Mouse (Mus musculus) liver, embryonic 16.5 days (tissue): ENCODE measurements around the gene Fbxo24. TPM values are rescaled to one million over a fixed set of nuclear protein-coding genes. Genes with fewer than 3 reads are reported as not detected.
"Not testable (repeated sequence)": the region's sequence is repeated elsewhere in the genome, so short reads cannot be mapped to it uniquely, and the experiment has no call there.

Experiments used
- ATAC-seq: fragments of 200-750 bp; cut with Nextera tagmentation; 2 replicates; pipeline ENCODE4 v1.8.0; 2017; ENCODE audit warnings: low read depth, mild to moderate bottlenecking, moderate number of reproducible peaks, moderate library complexity
- H3K27ac ChIP-seq: fragments of 300-500 bp; sonication (generic); 2 replicates; pipeline ENCODE4 v1.5.1; 2014; ENCODE audit warnings: mild to moderate bottlenecking, low read length
- H3K27me3 ChIP-seq: fragments of 300-500 bp; sonication (generic); 2 replicates; pipeline ENCODE4 v1.6.1; 2014; ENCODE audit warnings: low read depth, low read length, mixed read lengths; ENCODE audit not compliant: control insufficient read depth, insufficient read depth
- H3K36me3 ChIP-seq: fragments of 300-500 bp; sonication (generic); 2 replicates; pipeline ENCODE4 v1.6.1; 2014; ENCODE audit warnings: mild to moderate bottlenecking; ENCODE audit not compliant: control insufficient read depth, insufficient read depth
- H3K4me1 ChIP-seq: fragments of 300-500 bp; sonication (generic); 2 replicates; pipeline ENCODE4 v1.6.1; 2014; ENCODE audit warnings: low read depth, low read length, mixed read lengths; ENCODE audit not compliant: control insufficient read depth
- H3K4me2 ChIP-seq: fragments of 300-500 bp; sonication (generic); 2 replicates; pipeline ENCODE4 v1.6.1; 2014; ENCODE audit warnings: low read depth, low read length, mixed read lengths
- H3K4me3 ChIP-seq: fragments of 300-500 bp; sonication (generic); 2 replicates; pipeline ENCODE4 v1.5.1; 2014; ENCODE audit warnings: low read depth, mild to moderate bottlenecking, low read length
- H3K9ac ChIP-seq: fragments of 300-500 bp; sonication (generic); 2 replicates; pipeline ENCODE4 v1.6.1; 2014; ENCODE audit warnings: low read depth, low read length
- H3K9me3 ChIP-seq: fragments of 300-500 bp; sonication (generic); replicated peaks from 2 replicates; pipeline ENCODE4 v1.6.1; 2016; ENCODE audit warnings: low read length; ENCODE audit not compliant: control insufficient read depth
- WGBS: fragments of 180-500 bp; shearing (Covaris S2); extraction: QIAGEN DNeasy Blood & Tissue Kit; methylation state at CpG from one replicate; pipeline ENCODE4 v1.1.7; 2014; ENCODE audit not compliant: insufficient replicate concordance; 5-methylcytosine and 5-hydroxymethylcytosine counted together
- polyA plus RNA-seq: library from polyadenylated mRNA; unstranded; fragments of >200 nt; fragmentation: Nextera tagmentation; extraction: Ambion mirVana; gene quantifications from 2 replicates; pipeline ENCODE4 v1.2.1, GENCODE M21; 2015

Fbxo24 gene
- polyA plus RNA-seq, 1 experiment from 2014 or later: 0.07 TPM

- Histone ChIP-seq H3K9me3 (no peaks in the 10 kb centered on the region), H3K27ac (peak overlapping the region; percentile 77), H3K27me3 (no peaks in the 10 kb centered on the region), H3K36me3 (peaks cover 15% of the 10 kb centered on the region), H3K4me2 (peak overlapping the region; percentile 92), H3K4me1 (peaks cover 31% of the 10 kb centered on the region), H3K4me3 (peak overlapping the region; percentile 78), H3K9ac (peak overlapping the region; percentile 30; the same call in 1 of the 2 replicates)
- ATAC-seq: no peak
- WGBS: 17% methylated on average over 4 of the region's 4 CpGs
These were observed 2.8 kb upstream of the Fbxo24 start for GRCm38 (mm10) chr5:137631591-137631990.

GRCm38 (mm10) chr5:137631171-137631570 lies 2.4 kb upstream of the Fbxo24 start:
- peak overlapping the region; percentile 93 for H3K27ac ChIP-seq
- H3K9me3 ChIP-seq: no peaks in the 10 kb centered on the region
- peak overlapping the region; percentile 83 for H3K9ac ChIP-seq
- peak overlapping the region; percentile 92 for H3K4me2 ChIP-seq
- peak overlapping the region; percentile 78 for H3K4me3 ChIP-seq
- peaks cover 31% of the 10 kb centered on the region for H3K4me1 ChIP-seq
- no peak for ATAC-seq
- peaks cover 13% of the 10 kb centered on the region for H3K36me3 ChIP-seq
- H3K27me3 ChIP-seq: no peaks in the 10 kb centered on the region
- 17% methylated on average over 9 of the region's 9 CpGs for WGBS

- Histone ChIP-seq H3K4me1 (peaks cover 31% of the 10 kb centered on the region), H3K27ac (peak overlapping the region; percentile 93), H3K9ac (peak overlapping the region; percentile 83), H3K9me3 (no peaks in the 10 kb centered on the region), H3K27me3 (no peaks in the 10 kb centered on the region), H3K4me3 (peak overlapping the region; percentile 78), H3K36me3 (peaks cover 12% of the 10 kb centered on the region), H3K4me2 (peak overlapping the region; percentile 92)
- WGBS: 13% methylated on average over 3 of the region's 3 CpGs
- no peak for ATAC-seq
These were observed 1.8 kb upstream of the Fbxo24 start for GRCm38 (mm10) chr5:137630602-137631001.

GRCm38 (mm10) chr5:137629906-137630545 lies 1.2 kb upstream of the Fbxo24 start:
- Histone ChIP-seq H3K4me1 (peaks cover 31% of the 10 kb centered on the region), H3K9me3 (no peaks in the 10 kb centered on the region), H3K27ac (peak overlapping the region; percentile 93), H3K36me3 (peaks cover 8% of the 10 kb centered on the region), H3K9ac (peak overlapping the region; percentile 83), H3K27me3 (no peaks in the 10 kb centered on the region), H3K4me2 (peak overlapping the region; percentile 92), H3K4me3 (peak overlapping the region; percentile 78)
- 4% methylated on average over 6 of the region's 6 CpGs for WGBS
- ATAC-seq: no peak

GRCm38 (mm10) chr5:137629306-137629721 lies 512 bp upstream of the Fbxo24 start:
- H3K27me3 ChIP-seq: no peaks in the 10 kb centered on the region
- H3K9ac ChIP-seq: peak overlapping the region; percentile 83
- no peaks in the 10 kb centered on the region for H3K9me3 ChIP-seq
- H3K4me2 ChIP-seq: peak overlapping the region; percentile 92
- H3K36me3 ChIP-seq: peaks cover 8% of the 10 kb centered on the region
- H3K4me1 ChIP-seq: peaks cover 31% of the 10 kb centered on the region
- WGBS: under 1% methylated on average over 23 of the region's 23 CpGs
- peak overlapping the region; percentile 78 for H3K4me3 ChIP-seq
- H3K27ac ChIP-seq: peak overlapping the region; percentile 93
- peak; percentile 22 for ATAC-seq

GRCm38 (mm10) chr5:137627991-137628390 lies 811 bp downstream of the Fbxo24 start:
- Histone ChIP-seq H3K27me3 (no peaks in the 10 kb centered on the region), H3K4me1 (peaks cover 31% of the 10 kb centered on the region), H3K27ac (peak overlapping the region; percentile 82), H3K4me2 (peak overlapping the region; percentile 81), H3K9ac (peak overlapping the region; percentile 73), H3K4me3 (peak overlapping the region; percentile 67), H3K9me3 (no peaks in the 10 kb centered on the region), H3K36me3 (no peaks in the 10 kb centered on the region)
- WGBS: under 1% methylated on average over 9 of the region's 9 CpGs
- ATAC-seq: no peak

GRCm38 (mm10) chr5:137623937-137624530 lies 4.8 kb downstream of the Fbxo24 start:
- Histone ChIP-seq H3K4me2 (no peak overlapping the region), H3K4me3 (no peak overlapping the region), H3K9ac (no peak overlapping the region), H3K27me3 (no peaks in the 10 kb centered on the region), H3K9me3 (no peaks in the 10 kb centered on the region), H3K36me3 (no peaks in the 10 kb centered on the region), H3K4me1 (peaks cover 7% of the 10 kb centered on the region), H3K27ac (no peak overlapping the region)
- no peak for ATAC-seq
- 37% methylated on average over 11 of the region's 11 CpGs for WGBS

- H3K9ac ChIP-seq: no peak overlapping the region
- no peak for ATAC-seq
- H3K4me3 ChIP-seq: no peak overlapping the region
- H3K27ac ChIP-seq: no peak overlapping the region
- H3K4me1 ChIP-seq: peaks cover 10% of the 10 kb centered on the region
- WGBS: 71% methylated on average over 7 of the region's 7 CpGs
- no peaks in the 10 kb centered on the region for H3K36me3 ChIP-seq
- H3K27me3 ChIP-seq: no peaks in the 10 kb centered on the region
- H3K9me3 ChIP-seq: no peaks in the 10 kb centered on the region
- no peak overlapping the region for H3K4me2 ChIP-seq
These were observed 13.5 kb downstream of the Fbxo24 start for GRCm38 (mm10) chr5:137615347-137615746.

GRCm38 (mm10) chr5:137614921-137615320 lies 13.9 kb downstream of the Fbxo24 start:
- not testable (repeated sequence) for H3K27ac ChIP-seq, H3K4me2 ChIP-seq, H3K9me3 ChIP-seq, H3K36me3 ChIP-seq, ATAC-seq, H3K4me3 ChIP-seq, H3K27me3 ChIP-seq, H3K9ac ChIP-seq
- peaks cover 13% of the 10 kb centered on the region for H3K4me1 ChIP-seq
- whole genome bisulfite sequencing: 81% methylated on average over 2 of the region's 2 CpGs
